Mouse (Mus musculus) kidney, postnatal 25 days (tissue): ENCODE measurements around the gene Zbtb25.

ENCODE experiments used
- DNase-seq, 2 experiments: peaks; one replicate each; pipeline ENCODE4 v3.0.0; 2021; ENCODE audit warnings: mixed read lengths in 2 of 2

Zbtb25 gene

GRCm38 (mm10) chr12:76376649-76377048 is 7.2 kb upstream of the Zbtb25 start:
- DNase-seq = peak in 1 of 2 experiments; percentile 44

GRCm38 (mm10) chr12:76375506-76375905 is 6.1 kb upstream of the Zbtb25 start:
- no peak for DNase-seq

- no peak for DNase-seq
These were observed 5.5 kb upstream of the Zbtb25 start for GRCm38 (mm10) chr12:76374911-76375310.

GRCm38 (mm10) chr12:76373991-76374390 is 4.6 kb upstream of the Zbtb25 start:
- no peak for DNase-seq

- DNase-seq = no peak
These were observed 3.7 kb upstream of the Zbtb25 start for GRCm38 (mm10) chr12:76372881-76373818.

DNA sequence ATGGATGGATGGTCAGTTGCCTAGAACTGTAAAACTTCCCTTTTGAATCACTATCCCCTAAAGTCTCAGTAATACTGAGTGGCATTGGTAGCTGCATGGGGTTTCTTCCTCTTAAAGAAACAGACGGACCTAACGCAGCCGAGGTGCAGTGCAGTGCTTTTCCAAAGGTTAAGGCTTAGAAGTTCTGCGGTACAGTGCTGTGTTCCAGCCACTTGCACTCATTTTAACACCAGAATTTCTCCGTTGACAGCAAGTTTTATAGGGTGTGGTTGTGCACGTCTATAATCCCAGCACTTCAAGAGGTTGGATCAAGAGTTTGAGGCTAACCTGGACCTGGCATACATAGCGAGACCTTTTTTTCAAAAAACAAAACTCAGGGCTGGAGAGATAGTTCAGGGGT is 2.6 kb upstream of the Zbtb25 start:
- no peak for DNase-seq

DNA sequence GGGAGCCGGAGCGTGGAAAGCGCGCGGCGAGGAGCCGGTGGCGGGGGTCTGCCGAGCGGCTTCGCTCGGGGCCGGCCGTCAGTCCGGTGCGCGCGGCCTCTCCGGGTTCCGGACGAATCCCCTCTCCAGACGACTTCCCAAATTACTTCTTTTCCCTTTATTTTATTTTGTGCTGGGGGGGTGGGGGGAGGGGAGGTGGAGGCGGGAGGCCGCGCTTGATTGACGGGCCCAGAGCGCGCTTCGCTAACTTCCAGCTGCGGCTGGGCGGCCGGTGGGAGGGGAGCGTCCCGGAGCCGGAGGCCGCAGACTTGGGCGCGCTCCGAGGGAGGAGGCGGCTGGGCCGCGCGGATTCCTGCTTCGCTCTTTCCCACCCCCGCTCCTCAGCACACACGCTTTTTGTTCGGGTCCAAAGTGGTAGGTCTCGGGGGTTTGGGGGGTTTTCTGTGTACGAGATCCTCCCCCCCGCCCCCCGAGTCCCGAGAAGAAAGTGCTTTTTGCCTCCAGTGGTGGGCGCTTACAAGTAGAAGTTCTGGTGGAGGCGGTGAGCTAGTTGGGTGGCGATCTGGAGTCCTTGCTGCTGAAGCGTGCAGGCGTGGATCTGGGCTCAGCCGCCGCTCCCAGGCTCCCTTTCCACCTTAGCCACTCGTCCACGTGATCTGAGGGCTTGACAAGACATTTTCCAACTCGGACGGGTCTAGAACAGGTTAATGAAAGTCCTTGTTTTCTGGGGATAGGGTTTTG is 1.6 kb upstream of the Zbtb25 start:
- peak; percentile 77 to 91 for DNase-seq

DNA sequence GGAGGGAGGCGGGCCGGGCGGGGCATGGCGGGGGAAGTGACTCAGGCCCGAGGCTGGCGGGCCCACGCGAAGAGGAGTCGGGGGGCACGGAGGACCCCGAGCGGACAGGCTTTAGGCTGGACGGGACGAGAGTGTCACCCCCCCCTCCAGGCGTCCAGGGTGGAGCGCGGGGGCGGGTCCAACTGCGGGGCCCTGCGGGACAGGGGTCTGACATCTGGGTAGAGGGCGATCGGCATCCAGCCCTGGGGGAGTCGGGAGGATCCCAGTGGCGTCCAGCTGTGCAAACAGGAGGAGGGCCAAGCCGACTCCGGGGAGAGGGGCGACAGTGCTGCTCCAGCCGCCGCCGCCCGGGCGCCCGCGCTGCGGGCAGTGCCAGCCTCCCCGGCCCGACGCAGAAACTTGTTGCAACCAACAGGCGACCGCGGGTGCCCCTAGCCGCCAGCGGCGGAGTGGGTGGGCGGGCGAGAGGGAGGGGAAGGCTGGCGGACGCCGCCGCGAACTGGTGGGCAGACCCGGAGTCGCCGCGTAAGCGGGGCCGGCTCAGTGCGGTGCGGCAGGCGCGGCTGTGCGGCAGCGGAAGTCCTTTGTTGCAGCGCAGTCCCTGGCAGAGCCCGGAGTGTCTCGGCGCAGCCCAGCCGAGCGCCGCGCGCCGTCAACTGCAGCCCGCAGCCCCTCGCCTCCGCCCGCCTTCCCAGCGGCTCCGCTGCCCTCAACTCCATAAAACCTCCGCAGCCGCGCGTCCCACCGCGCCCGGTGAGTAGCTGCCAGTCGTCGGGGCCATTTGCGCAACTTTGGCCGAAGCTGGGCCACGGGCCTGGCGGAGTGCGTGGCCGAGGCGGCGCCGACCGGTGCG is 802 bp upstream of the Zbtb25 start, which contains the start of gene Zbtb1:
TSS of gene Zbtb1 (plus strand) at position 289 of the 853 bp plus-strand sequence.
- DNase-seq = peak; percentile 77 to 90

GRCm38 (mm10) chr12:76368790-76369205 is 604 bp downstream of the Zbtb25 start:
- DNase-seq = peak in 1 of 2 experiments; percentile 57

GRCm38 (mm10) chr12:76368201-76368789 is 1.1 kb downstream of the Zbtb25 start:
- DNase-seq = no peak

GRCm38 (mm10) chr12:76367096-76367995 is 2.1 kb downstream of the Zbtb25 start:
- peak; percentile 52 to 74 for DNase-seq

DNA sequence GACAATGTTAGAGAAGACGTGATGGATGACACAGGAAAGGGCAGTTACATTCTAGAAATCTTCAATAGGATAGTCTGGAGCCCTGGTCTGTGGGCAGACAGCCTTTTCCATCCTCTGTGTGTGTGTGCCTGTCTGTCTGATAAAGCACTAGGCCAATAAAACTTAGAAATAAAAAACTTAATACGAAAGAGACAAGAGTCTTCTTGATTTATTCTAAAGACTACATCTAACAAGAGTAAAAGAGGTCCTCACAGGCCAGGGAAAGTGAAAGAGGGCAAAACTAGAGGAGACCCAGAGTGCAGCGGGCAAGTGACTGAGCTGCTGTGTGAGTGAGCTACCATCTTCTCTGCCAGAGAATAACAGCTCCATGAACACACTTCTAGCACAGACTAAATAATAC is 3.1 kb downstream of the Zbtb25 start:
- DNase-seq = no peak

DNA sequence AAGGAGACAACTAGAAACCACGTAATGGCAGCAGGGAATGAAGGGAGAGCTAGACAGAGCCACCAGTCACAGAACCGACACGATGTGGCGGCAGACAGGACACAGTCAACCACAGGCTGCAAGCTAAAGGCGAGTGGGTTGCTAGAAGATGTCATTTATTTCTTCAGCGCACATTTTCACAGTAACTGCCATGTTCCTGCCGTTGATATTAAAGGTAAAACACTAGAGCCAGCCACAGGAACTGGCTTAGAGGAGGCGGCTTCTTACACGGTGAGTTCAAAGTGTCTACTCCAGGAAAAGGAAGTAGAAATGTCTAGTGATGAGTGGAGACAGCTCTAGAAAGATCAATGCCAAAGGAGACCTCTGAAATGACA is 7.1 kb downstream of the Zbtb25 start:
- no peak for DNase-seq

- DNase-seq = no peak
These were observed 7.7 kb downstream of the Zbtb25 start for GRCm38 (mm10) chr12:76361405-76362302.

DNA sequence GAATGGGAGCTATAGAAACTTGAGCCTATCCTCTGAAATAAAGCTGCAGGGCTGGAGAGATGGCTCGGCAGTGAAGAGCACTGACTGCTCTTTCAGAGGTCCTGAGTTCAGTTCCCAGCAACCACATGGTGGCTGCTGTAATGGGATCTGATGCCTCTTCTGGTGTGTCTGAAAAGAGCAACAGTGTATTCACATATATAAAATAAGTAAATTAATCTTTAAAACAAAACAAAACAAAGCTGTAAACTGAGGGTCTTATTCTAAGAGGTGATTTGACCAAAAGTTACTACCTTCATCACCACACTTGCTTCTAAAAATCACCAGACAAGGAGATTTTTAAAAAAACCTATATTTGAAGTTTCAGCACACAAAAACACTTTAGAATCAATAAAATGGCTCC is 8.5 kb downstream of the Zbtb25 start:
- no peak for DNase-seq

DNA sequence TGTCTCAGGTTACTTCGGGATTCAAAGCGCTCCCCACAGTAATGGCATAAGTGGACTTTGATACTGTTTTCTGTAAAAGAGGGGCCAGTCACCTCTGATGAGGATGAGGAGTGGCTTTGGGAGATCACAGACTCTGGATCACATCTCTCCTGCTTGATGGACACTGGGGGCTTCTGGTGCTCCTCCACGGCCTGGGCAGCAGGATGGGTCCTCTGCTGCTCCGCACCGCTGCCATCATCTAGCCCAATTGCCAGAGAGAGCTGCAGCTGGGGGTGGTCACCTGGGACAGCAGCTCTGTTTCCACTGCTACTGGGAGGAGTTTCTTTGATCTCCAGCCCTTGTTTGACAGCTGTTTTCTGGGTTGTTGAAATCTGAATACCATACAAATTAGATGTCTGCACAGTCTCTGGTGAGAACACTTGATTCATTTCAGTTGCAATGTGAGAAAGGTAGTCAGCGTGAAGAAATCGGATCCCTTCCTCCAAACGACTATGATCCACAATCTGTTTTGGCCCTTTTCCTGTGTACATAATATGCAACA is 19.7 kb downstream of the Zbtb25 start:
- no peak for DNase-seq

- peak in 1 of 2 experiments; percentile 11 for DNase-seq
These were observed 23.5 kb downstream of the Zbtb25 start for GRCm38 (mm10) chr12:76345759-76346455.

DNA sequence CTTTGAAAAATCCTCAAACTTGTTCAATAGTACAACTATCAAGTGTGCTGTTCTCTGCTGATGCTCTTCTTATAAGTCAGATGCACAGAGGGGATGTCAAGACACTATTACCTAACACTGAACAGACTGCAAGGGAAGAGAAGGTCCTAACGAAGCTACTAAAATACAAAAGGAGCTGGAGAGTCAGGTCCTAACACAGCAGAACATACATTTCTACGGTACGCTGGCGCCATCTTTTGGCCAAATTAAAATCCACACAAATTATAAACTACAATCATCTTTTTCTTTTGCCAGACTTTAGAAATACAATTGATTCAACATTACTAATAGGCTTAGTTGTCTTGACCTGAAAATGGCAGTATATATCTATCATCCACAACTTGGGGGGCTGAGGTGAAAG is 28.3 kb downstream of the Zbtb25 start:
- peak in 1 of 2 experiments; percentile 76 for DNase-seq
